Mouse (Mus musculus): ENCODE results near the gene Cyb5d1. TPM values are rescaled to one million over a fixed set of nuclear protein-coding genes. Genes with fewer than 3 reads are reported as not detected.

Gene Cyb5d1
- total and polyA plus RNA-seq, 3 experiments = 28.4 to 29.5 (median 29.3) TPM

- Histone ChIP-seq H3K79me2 (replicated peaks; ENCODE audit: control insufficient read depth, extremely low read depth, insufficient read depth, poor library complexity, severe bottlenecking) (peaks cover 7% of the 10 kb centered on the region; the same call in 1 of the 2 replicates), H3K9ac (ENCODE audit: insufficient read depth, low read depth) (peak overlapping the region; percentile 90), H3K4me3 (replicated peaks in 1 of 3; ENCODE audit: low read depth in 2 of 3, low read length in 2 of 3, poor library complexity in 1 of 3) (peak overlapping the region; percentile 60 to 73 (median 67)), H3K27ac (ENCODE audit: insufficient read depth, low read depth) (peak overlapping the region; percentile 96), H3K36me3 (replicated peaks in 1 of 2; ENCODE audit: control insufficient read depth in 1 of 2, insufficient read depth in 1 of 2, low read length in 1 of 2) (peaks cover 19 to 26% of the 10 kb centered on the region in 2 experiments), H3K9me3 (replicated peaks; ENCODE audit: low read length) (no peaks in the 10 kb centered on the region), H3K27me3 (replicated peaks) (peaks cover 7% of the 10 kb centered on the region), H3K4me2 (ENCODE audit: insufficient read depth, low read depth, poor library complexity, severe bottlenecking) (peak overlapping the region; percentile 80), H3K4me1 (ENCODE audit: control insufficient read depth in 1 of 2, insufficient read depth in 2 of 2) (peaks cover 32 to 55% of the 10 kb centered on the region in 2 experiments)
- peak; percentile 96 for TF ChIP-seq MAZ (IDR thresholded peaks at IDR 0.05; ENCODE audit: low read depth, low read length)
- TF ChIP-seq ELF1 (IDR thresholded peaks at IDR 0.05; ENCODE audit: low read depth, low read length) = no peak; the same call in 1 of the 2 replicates
- 0 out of 2 replicates have a peak, but pooled peaks have one; percentile 28 for TF ChIP-seq MYC (IDR thresholded peaks at IDR 0.05; ENCODE audit: low read depth, low read length)
- TF ChIP-seq USF1 (IDR thresholded peaks at IDR 0.05; ENCODE audit: low read depth, low read length) = no peak
- TF ChIP-seq ZC3H11A (IDR thresholded peaks at IDR 0.05; ENCODE audit: low read depth, low read length) = no peak
- 0 out of 2 replicates have a peak, but pooled peaks have one; percentile 29 for TF ChIP-seq NRF1 (IDR thresholded peaks at IDR 0.05; ENCODE audit: low read depth, low read length)
- peak; percentile 93 for TF ChIP-seq TCF12 (IDR thresholded peaks at IDR 0.05; ENCODE audit: low read depth, low read length)
- TF ChIP-seq CHD2 (IDR thresholded peaks at IDR 0.05; ENCODE audit: low read length) = peak; percentile 25; the same call in 1 of the 2 replicates
- TF ChIP-seq ZNF384 (IDR thresholded peaks at IDR 0.05; ENCODE audit: low read depth, low read length) = no peak
- no peak; the same call in none of the 2 replicates for TF ChIP-seq EP300 (IDR thresholded peaks at IDR 0.05; ENCODE audit: low read length)
- 0 out of 2 replicates have a peak, but pooled peaks have one; percentile 15 for TF ChIP-seq JUND (conservative IDR thresholded peaks at IDR 0.05; ENCODE audit: low read depth, low read length)
- no peak for TF ChIP-seq RCOR1 (conservative IDR thresholded peaks at IDR 0.05; ENCODE audit: low read depth, low read length)
- peak; percentile 88 for TF ChIP-seq ETS1 (conservative IDR thresholded peaks at IDR 0.05; ENCODE audit: low read depth, low read length)
- TF ChIP-seq MAFK (IDR thresholded peaks at IDR 0.05; ENCODE audit: insufficient replicate concordance, low read length) = no peak; the same call in 1 of the 2 replicates
- TF ChIP-seq POLR2A (IDR thresholded peaks at IDR 0.05; ENCODE audit: low read depth, low read length) = no peak
- peak; percentile 92 for TF ChIP-seq IRF4 (IDR thresholded peaks at IDR 0.05; ENCODE audit: low read depth, low read length)
- TF ChIP-seq MEF2A (IDR thresholded peaks at IDR 0.05; ENCODE audit: borderline replicate concordance, low read depth, low read length) = peak; percentile 83
- TF ChIP-seq MAX (IDR thresholded peaks at IDR 0.05; ENCODE audit: low read length) = peak; percentile 47
- peak; percentile 46; the same call in 1 of the 2 replicates for TF ChIP-seq TBP (conservative IDR thresholded peaks at IDR 0.05; ENCODE audit: low read depth, low read length)
- TF ChIP-seq RAD21 (IDR thresholded peaks at IDR 0.05; ENCODE audit: low read depth, low read length) = no peak
- no peak for TF ChIP-seq PAX5 (IDR thresholded peaks at IDR 0.05; ENCODE audit: low read length)
- no peak for TF ChIP-seq CTCF (conservative IDR thresholded peaks at IDR 0.05 in 1 of 2, IDR thresholded peaks at IDR 0.05 in 1 of 2; ENCODE audit: low read depth in 2 of 2, low read length in 2 of 2)
- no peak for TF ChIP-seq USF2 (conservative IDR thresholded peaks at IDR 0.05; ENCODE audit: low read depth, low read length)
- no peak; the same call in 1 of the 2 replicates for TF ChIP-seq UBTF (IDR thresholded peaks at IDR 0.05; ENCODE audit: low read depth, low read length)
- peak; percentile 19 for TF ChIP-seq NELFE (IDR thresholded peaks at IDR 0.05; ENCODE audit: low read depth, low read length)
- no peak for TF ChIP-seq ZKSCAN1 (IDR thresholded peaks at IDR 0.05; ENCODE audit: borderline replicate concordance, low read depth, low read length)
- TF ChIP-seq SMC3 (IDR thresholded peaks at IDR 0.05; ENCODE audit: low read depth, low read length) = no peak
- TF ChIP-seq SIN3A (IDR thresholded peaks at IDR 0.05; ENCODE audit: low read length) = peak; percentile 48
- no peak for TF ChIP-seq JUN (IDR thresholded peaks at IDR 0.05; ENCODE audit: insufficient read depth, low read depth, low read length)
- TF ChIP-seq BHLHE40 (IDR thresholded peaks at IDR 0.05; ENCODE audit: low read depth, low read length) = peak; percentile 88
- no peak for TF ChIP-seq GABPA (IDR thresholded peaks at IDR 0.05; ENCODE audit: insufficient replicate concordance, low read depth, low read length)
- TF ChIP-seq KAT2A (IDR thresholded peaks at IDR 0.05; ENCODE audit: insufficient replicate concordance, low read length) = no peak
- TF ChIP-seq CHD1 (IDR thresholded peaks at IDR 0.05; ENCODE audit: low read depth, low read length) = no peak
- no peak for TF ChIP-seq E2F4 (IDR thresholded peaks at IDR 0.05; ENCODE audit: insufficient replicate concordance, low read depth, low read length)
- no peak; the same call in 1 of the 2 replicates for TF ChIP-seq HCFC1 (IDR thresholded peaks at IDR 0.05; ENCODE audit: low read depth, low read length)
- no peak for TF ChIP-seq ZMIZ1 (IDR thresholded peaks at IDR 0.05; ENCODE audit: low read depth, low read length)
- peak; percentile 88 for TF ChIP-seq MXI1 (IDR thresholded peaks at IDR 0.05; ENCODE audit: low read depth, low read length)
- no peak for TF ChIP-seq POLR2AphosphoS2 (IDR thresholded peaks at IDR 0.05; ENCODE audit: low read depth, low read length)
- dilution Hi-C loops (cut with MboI; ENCODE audit: extremely low pct_ligation_motif_present, extremely low pct_unique_long_range_greater_than_20kb, low sequenced_read_pairs) = no loop called here
- DNase-seq (ENCODE audit: extremely low read depth) = peak; percentile 83
- in situ Hi-C loops (cut with MboI; ENCODE audit: low pct_ligation_motif_present, low pct_unique_long_range_greater_than_20kb, low sequenced_read_pairs) = no loop called here
Observed at GRCm38 (mm10) chr11:69410310-69411072, 15.1 kb upstream of the Cyb5d1 start.

All from CH12.LX (cell line).